Mouse (Mus musculus) kidney, adult 8-10 months (tissue): ENCODE results near the gene Ssc4d.

Source experiments
- DNase-seq, 2 experiments: peaks; one replicate each; pipeline ENCODE4 v3.0.0; 2022

Gene Ssc4d

DNA sequence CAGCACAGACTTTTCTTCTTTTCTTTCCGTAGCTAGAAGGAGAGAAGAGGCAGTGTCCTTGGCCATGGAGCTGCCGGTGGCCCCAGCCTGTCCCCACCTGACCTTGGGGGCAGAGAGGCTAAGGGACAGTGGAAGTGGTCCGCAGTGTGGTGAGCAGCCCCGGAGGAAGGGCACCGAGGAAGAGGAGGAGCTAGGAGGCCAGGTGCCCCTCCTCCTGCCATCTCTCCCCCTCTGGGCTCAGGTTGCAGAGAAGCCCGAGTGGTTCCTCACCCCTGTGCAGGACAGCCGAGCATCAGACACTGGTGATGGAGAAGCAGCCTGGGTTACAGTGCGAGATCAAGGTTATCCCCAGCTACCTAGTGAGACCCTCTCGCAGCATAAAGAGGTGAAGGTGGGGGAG, at the start of gene Ssc4d:
Gene Ssc4d (minus strand): TSS at position 167 of the 400 bp plus-strand sequence.
- no peak for DNase-seq

DNA sequence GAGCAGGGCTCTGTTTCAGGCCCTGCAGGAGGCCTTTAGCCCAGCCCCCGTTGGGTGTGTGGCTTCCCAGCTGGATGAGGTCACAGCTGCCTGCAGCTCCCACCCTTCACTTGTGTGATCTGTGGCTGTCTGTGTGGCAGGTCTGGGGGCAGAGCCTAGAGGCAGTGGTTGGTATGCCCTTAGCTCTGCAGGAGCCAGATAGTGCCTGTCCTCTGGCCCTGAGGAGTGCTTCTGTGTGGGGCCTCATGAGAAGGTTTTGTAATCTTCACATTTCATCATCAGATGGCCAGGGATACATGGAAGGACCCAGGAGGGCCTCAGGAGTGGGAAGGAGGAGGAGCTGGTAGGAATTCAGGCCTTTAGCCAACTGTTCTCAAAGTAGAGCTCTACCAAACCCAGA, 45.6 kb upstream of the Ssc4d start:
- DNase-seq: no peak

DNA sequence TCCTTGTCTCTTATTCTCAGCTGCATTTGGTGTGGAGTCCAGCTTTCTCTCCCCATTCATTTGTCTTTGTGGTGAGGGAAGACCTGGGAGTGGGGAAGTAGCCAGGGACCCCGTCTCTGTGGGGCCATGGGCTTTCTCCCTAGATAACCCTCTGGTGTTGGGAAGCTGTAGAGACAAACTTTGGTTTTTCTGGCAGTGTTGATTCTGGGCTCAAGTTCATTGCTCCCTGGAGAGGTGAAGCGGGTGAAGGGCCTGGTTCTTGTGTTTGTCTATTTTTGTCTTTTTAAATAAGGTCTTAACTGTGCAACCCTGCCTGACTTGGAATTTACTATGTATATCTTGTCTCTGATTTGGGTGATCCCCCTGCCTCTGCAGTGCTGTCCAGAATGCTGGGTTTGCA, 44.4 kb upstream of the Ssc4d start:
- no peak for DNase-seq

DNA sequence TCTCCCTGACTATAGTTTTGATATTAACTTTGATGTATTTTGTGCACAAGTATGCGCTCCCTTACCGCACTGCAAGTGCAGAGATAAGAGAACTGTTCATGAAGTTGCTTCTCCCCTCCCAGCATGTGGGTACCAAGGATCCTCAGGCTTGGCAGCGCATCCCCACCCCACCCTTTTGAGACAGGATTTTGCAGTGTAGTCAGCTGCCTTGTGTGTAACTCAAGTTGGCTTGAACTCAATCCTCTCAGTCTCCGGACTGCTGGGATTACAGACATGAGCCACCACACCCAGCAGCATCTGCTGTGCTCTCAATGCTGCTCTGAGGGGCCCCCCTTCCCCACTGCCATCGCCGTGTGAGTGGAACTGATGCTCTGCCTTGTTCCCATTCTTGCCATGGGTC, 42.9 kb upstream of the Ssc4d start:
- DNase-seq: no peak

DNA sequence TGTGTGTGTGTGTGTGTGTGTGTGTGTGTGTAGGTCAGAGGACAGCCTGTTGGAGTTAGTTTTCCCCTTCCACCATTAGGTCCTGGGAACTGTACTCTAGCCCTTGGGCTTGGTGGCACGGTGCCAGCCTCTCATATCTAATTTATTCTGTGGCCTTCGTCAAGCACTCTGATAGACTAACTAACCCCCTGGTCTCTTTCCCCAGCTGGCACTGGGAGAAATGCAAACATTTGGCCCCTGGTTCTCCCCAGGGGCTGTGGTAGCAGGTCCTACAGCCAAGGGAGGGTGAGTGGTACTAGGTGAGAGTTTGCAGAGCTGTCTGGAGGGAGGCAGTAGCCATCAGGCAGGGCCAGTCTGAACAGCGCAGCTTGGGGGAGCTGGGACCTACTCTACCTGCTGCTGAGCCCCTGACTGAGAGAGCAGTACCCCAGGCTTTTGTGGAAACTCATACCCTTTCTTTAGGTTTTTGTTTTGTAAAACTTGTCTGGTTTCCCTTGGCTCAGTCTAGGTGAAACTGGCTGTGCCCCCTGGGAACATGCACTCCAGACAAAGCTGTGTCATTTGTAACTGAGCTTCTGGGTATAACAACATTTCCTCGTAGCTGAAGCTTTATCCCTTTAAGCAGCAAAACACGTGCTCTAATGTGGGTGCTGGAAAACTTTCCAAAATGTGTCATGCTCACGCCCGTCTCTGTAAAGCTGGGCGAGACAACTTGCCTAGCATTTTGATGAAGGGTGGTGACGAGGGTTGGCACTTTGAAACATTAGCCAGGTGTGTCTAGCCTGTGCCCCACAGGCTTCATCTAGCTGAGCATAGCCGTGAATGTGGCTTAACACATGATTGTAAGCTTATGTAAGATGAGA, 41.9 kb upstream of the Ssc4d start:
- peak; percentile 54 to 60 for DNase-seq

DNA sequence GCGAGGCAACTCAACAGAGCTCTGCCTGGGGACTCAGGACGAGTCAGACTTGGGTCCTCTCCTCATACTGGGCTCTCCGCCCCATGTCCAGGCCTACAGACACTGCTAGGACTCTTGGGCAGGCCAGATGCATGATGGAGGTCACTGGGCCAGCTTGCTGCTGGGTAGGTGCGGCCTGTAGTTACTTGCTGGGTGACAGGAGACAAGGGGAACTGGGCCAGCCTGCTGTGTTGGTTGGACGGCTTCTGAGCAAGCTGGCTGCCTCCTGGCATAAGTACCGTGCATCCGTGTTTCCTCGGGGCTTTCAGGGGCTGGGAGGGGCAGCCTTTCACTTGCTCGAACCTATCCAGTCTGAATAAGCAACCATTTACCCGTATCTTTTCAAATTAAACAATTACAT, 41.3 kb upstream of the Ssc4d start:
- DNase-seq: peak in 1 of 2 experiments; percentile 12

DNA sequence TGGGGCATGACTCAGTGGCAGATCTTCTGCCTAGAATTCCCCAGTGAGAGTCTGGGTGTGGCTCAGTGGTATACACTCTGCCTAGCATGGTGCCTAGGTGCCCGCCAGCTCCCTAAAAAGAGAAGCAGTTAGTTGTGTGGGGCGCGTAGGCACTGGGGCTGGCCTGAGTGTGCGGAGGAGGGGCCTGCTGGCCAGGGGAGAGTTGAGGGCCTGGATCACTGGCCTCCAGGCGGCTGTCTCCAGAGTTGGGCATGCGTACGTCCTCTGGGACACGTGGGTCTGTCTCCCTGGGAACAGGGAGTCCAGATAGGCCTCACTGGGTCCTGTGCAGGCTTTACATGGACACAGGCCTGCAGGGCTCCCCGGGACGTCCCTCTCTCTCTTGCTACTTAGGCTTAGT, 40.5 kb upstream of the Ssc4d start:
- DNase-seq: peak; percentile 35 to 49

DNA sequence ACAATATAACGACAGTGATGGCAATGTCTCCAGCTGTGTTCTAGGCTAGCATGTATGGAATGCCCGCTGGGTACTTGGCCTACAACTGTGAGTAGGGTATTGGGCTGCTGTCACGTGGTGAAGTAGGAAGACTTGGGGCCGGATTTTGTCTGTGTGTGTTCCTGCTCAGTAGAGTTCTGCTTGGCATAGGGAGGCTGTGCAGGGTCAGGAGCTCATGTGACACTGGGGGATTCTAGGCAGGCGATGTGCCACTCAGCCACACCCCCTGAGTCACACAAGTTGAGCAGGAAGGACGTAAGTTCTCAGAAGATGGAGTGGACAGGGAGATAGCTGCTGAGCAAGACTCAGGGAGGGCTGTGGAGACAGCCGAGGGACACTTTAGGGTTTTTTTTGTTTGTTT, 33.4 kb upstream of the Ssc4d start:
- DNase-seq: no peak

DNA sequence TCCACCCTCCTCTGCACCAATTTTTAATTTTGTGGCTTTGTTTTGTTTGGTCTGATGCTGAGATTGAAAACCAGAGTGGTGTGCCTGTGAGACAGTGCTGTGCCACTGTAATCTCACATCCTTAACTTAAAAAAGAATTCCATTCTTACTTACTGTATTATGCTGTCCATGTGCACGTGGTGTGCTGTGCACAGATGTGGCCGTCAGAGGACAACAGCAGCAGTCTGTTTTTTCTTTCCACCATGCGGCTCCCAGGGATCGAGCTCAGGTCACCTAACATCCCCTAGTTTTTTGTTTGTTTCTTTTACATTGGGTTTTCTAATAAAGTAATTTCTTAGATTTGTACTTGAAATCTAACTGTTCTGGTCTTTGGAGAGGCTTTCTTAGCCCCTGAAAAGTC, 30.2 kb upstream of the Ssc4d start:
- no peak for DNase-seq

DNA sequence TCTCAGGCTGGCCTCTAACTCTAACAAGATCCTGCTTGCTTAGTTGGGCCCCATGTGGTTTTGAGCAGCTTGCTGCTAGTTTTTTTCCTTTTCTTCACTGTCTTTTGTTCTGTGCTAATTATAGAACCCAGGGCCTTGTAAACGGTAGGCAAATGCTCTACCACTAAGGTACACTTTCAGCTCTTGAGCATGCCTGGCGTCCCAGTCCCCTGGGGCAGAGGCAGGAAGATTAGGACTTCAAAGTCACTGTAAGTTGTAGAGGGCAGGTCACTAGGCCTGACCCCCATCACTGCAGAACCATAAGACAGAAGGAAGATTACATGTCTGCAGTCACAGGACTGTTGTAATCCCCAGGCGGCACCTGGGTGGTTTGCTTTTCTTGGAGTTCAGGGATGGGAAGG, 28.4 kb upstream of the Ssc4d start:
- no peak for DNase-seq

DNA sequence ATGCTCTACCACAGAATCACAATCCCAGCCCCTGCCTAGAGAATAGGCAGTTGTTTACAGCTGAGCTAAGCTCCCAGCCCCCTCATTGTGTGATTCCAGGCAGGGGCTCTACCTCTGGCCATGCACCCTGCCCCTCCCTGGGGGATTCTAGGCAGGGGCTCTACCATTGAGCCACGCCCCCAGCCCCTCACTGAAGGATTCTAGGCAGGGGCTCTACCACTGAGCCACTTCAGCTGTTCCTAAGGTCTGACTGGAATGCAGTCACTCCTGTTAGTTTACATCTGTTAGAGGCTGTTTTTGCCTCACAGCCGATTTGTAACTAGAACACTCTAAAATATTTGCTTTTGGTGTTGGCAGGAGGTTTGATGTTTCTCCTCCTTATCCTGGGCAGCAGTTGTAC, 28.0 kb upstream of the Ssc4d start:
- no peak for DNase-seq

DNA sequence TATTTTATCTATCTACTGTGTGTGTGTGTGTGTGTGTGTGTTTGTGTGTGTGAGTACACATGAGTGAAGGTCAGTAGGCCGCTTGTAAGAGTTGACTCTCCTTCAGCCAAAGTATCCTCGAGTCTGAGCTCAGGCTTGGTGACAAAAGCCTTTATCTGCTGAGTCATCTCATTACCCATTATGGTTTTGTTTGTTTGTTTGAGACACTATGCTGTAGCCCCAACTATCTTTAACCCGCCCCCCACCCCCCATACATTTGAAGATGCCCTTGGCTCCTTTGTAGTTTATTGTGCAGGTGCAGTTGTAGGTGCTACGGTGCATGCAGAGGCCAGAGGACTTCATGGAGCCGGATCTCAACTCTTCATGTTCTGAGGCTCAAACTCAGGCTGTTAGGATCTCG, 26.9 kb upstream of the Ssc4d start:
- no peak for DNase-seq

DNA sequence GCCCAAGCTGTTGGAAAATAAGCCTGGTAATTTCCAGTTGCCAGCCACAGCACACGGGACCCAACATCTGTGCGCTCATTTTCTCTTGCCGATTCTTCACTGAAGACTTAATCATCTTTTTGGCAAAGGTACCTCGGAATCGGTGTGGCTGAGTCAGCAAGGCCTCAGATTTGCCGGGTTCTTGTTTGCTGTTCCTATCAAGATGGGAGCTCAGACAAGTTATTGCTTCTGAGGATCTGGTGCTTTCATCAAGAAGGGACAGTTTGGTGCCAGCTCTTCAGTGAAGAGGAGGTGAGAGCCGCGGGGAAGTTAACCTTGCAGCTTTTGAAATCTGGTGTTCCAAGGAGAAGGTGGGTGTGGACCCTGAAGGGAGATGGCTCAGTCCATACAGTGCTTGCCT, 21.8 kb upstream of the Ssc4d start:
- no peak for DNase-seq

DNA sequence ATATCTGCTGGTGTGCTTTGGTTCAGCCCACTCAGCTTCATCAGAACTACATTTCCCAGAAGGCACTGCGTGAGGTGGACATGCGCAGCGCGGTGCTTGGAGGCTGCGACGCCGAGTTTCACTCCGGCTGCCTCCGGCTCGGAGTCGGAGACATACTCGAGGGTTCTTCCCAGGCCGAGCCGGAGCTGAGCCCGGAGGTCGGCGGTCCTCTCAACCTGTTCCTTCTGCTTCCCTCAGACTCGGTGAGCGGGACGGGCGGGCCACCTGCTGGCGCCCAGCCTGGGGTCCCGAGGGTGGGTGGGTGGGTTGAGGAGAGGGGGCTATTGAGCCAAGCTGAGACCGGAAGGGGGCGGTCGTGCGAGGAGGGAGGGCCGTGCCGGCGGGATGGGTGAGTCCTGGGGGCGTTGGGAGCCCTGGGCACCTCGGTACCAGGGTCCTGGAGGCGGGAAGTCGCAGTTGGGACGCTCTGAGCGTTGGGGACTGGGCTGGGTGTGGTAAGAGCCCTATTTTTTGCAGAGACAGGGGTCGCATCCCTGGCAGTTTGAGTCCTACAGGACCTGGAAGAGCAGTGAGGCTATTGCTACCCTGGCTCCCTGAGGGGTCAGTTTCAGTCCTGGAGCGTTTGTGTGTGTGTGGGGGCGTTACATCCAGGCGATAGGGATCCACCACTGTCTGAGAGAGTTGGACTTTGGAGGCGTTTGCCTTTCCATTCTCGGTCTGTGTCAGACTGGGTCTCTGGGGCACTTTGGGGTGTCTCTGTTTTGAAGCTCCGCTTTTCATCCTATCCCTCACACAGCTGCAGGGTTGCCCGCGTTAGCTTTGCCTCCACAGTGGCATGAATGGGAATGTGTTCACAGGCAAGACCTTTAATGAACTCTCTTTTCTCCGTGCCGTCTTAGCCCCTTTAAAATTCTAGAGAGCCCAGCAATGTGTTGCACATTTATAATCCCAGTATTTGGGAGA, 20.7 kb upstream of the Ssc4d start, which contains the start of gene Dtx2:
Gene Dtx2 (plus strand): TSS at position 76 of the 963 bp plus-strand sequence.
- DNase-seq: peak; percentile 83 to 89

DNA sequence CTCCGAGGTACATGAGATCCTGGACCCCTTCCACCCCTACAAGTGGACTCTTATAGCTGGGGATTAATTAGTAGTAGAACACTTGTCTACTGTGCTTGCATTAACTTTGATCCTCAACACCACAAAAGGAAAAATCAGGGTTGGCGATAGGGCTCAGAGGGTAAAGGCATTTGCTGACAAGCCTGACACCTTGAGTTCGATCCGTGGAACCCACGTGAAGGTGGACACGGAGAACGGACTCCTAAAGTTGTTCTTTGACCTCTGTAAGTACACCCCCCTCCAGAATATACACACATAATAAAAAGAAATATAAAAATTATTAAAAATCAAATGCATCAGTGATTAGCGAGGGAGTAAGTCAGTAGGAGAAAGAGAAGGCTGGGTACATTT, 20.0 kb upstream of the Ssc4d start:
- DNase-seq: no peak

DNA sequence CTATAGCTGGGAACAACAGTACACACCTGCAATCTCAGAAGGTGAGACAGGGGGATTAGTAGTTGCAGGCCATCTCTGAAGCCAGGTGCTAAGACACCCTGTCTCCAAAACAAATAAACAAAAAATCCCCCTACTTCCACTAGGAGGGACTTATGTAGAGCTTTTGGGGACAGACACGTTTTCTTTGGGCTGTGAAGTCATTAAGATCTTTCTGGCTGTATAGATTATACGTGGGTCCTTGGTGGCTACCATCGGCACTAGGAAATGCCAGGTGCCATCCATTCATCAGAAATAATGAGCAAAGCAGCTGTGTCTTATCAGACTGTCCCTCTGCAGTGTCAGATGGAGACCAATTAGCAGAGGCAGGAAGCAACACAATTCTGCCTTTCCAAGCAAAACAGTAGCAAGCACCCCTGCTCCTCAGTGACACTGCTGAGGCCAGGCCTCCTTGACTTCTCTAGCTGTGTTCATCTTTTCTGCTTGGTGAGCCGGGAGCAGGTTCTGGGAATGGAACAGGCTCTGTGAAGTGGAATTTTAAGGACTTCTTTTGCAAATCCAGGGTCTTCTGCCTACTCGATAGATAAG, 19.1 kb upstream of the Ssc4d start:
- peak in 1 of 2 experiments; percentile 9 for DNase-seq

DNA sequence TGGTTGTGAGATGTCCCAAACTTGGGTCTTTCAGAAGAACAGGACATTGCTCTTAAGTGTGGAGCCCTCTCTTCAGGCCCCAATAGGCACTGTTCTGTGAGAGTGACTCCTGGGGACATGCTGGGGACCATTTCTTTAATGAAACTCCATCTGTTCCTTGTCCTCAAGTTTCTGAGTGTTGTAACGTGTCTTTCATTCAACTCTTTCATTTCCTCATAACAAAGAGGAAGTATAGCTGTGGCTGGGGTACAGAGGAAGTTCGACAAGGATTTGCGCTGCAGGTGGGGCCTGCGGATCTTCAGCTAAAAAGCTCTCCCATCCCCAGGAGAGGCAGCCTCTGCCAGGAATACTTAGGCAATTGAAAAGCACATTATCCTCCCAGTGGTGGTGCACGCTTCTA, 16.3 kb upstream of the Ssc4d start:
- no peak for DNase-seq

DNA sequence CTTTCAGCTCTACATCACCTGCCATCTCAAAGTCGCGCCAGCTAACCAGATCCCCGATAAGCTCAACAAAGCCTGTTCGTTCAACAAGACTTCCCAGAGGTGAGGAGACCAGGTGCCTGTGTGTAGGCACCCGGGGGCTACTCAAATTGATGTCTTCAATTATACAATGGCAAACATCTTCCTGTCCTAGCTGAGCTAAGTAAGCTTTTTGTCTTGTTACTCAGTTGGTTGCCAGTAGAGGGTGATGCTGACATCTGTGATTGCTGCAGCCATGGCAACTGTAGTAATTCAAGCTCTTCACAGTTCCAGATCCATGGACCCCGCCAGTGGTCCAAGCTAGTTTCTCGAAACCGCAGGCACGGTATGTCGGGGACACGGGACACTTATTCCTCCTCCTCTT, 12.9 kb upstream of the Ssc4d start:
- DNase-seq: peak in 1 of 2 experiments; percentile 12

DNA sequence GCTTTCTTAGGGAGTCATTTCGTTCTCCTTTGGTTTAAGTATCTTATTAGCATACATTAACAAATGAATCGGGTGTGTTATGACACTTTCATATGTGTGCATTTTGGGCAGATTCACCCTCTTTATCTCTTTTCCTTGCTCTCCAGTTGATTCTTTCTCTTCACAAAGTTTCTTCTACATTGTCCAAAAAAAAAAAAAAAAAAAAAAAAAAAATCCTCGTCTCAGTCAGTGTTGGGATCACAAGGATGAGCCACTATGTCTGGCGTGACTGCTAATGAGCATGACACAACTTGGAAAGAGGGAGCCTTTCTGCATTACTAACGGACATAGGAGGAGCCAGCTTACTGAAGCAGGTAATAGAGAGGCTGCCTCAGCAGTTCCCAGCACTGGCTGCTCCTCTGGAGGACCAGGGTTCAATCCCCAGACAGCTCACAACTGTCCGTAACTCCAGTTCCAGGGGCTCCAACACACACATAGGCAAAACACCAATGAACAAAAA, 10.3 kb upstream of the Ssc4d start:
- no peak for DNase-seq

DNA sequence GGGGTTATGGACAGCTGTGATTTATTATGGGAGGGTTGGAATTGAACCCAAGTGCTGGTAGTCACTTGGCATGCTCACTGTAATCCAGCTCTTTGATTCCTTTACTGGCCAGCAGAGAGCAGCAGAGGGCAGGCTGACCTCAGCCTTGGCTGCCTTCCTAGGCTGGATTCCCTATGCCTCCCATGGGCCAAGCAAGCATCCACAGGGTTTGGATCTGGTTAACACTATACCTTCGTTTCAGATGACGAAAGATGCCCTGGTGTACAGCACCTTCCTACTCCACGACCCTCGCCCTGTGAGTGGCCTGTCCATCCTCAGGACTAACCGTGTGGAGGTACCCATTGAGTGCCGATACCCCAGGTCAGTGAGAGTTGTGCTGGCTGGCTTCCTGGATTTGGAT, 8.1 kb upstream of the Ssc4d start:
- DNase-seq: peak; percentile 30 to 64

DNA sequence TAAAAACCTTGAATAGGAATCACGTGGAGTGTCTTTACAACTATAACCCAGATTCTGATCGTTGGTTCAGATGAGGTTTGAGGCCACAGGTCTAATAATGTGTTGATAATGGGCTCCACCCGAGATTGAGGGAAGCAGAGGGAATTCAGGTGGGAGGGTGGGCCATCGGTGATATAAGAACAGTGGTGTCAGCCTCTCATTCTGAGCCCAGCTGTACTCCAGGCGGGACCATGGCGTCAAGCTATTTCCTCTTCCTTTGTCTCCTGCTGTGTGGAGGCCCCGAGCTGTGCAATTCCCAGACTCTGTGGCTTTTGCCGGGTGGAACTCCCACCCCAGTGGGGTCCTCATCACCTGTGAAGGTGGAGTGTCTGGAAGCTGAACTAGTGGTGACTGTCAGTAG, 5.6 kb upstream of the Ssc4d start, which contains the start of gene Zp3:
Gene Zp3 (plus strand): TSS at position 196 of the 400 bp plus-strand sequence.
- no peak for DNase-seq

DNA sequence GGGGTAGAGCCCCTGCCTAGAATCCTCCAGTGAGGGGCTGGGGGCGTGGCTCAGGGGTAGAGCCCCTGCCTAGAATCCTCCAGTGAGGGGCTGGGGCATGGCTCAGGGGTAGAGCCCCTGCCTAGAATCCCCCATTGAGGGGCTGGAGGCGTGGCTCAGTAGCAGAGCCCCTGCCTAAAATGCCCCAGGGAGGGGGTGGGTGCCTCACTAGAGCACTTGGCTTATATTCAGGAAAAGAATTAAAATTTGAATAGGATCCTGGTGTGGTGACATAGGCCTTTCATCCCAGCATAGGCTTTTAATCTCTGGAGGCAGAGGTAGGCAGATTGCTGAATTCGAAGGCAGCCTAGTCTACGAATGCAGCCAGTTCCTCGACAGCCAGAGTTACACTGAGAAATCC, 5.0 kb upstream of the Ssc4d start:
- DNase-seq: no peak
